Mouse (Mus musculus) thymus, postnatal 10 days (tissue): ENCODE results near the gene Mcm7.

Source experiments
- DNase-seq, 2 experiments: peaks; one replicate each; pipeline ENCODE4 v3.0.0; 2021; ENCODE audit warnings: low spot score in 2 of 2

The Mcm7 gene

GRCm38 (mm10) chr5:138155443-138155976, 16.7 kb downstream of the Mcm7 start, which contains the start of gene Zfp113:
Zfp113 (minus strand) TSS chr5:138155744.
- DNase-seq: peak; percentile 79 to 83

- DNase-seq: no peak
Measured at GRCm38 (mm10) chr5:138154390-138154789, 17.8 kb downstream of the Mcm7 start.

DNA sequence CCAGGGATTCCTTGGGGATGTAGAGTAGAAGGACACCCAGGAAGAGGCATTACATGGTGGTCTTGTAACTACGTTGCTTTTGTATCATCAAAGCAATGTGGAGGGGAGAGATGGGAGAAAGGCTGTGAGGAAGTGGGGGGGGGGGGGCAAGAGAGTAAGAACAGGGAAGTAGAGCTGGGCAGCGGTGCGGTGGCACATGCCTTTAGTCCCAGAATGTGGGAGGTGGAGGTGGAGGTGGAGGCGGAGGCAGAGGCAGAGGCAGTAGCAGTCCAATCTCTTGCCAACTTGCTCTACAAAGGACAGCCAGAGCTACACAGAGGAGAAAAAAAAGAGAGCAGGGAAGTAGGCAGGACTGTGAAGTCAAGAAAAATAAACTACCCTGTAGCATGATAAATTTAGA, 33.6 kb downstream of the Mcm7 start:
- no peak for DNase-seq

GRCm38 (mm10) chr5:138137935-138138549, 34.2 kb downstream of the Mcm7 start:
- DNase-seq: peak in 1 of 2 experiments; percentile 42

- DNase-seq: no peak
Measured at GRCm38 (mm10) chr5:138137257-138137656, 35.0 kb downstream of the Mcm7 start.

DNA sequence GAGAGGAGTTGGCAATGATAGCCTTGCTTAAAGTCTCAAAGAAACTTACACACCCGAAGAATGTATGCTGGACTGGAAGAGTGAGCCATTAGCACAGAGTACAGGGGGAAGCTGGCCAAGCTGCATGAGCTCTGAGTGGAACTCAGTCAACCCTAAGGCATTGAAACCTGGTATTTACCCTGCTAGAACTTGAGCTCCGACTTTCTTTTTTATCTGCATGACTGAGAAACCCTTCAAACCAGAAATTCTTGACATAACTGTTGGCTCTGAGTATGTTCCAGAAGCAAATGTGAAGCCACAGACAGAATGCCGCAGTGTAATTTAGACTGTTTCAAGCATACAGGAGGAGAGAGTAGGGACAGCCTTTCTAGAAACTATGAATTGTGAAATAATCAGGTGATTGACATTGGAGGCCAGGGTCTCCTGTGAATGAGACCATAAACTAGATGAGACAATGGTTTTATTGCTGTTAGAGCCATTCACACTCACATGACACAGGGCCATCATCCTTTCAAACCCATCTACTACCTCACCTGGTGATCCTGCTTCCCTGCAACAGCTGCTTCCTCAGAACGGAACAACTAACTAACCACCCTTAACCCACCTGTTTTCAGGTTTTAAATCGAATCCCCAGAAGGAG, 39.7 kb downstream of the Mcm7 start:
- no peak for DNase-seq

GRCm38 (mm10) chr5:138118041-138118440, 54.2 kb downstream of the Mcm7 start:
- no peak for DNase-seq

GRCm38 (mm10) chr5:138117199-138118015, 54.8 kb downstream of the Mcm7 start:
- DNase-seq: no peak

DNA sequence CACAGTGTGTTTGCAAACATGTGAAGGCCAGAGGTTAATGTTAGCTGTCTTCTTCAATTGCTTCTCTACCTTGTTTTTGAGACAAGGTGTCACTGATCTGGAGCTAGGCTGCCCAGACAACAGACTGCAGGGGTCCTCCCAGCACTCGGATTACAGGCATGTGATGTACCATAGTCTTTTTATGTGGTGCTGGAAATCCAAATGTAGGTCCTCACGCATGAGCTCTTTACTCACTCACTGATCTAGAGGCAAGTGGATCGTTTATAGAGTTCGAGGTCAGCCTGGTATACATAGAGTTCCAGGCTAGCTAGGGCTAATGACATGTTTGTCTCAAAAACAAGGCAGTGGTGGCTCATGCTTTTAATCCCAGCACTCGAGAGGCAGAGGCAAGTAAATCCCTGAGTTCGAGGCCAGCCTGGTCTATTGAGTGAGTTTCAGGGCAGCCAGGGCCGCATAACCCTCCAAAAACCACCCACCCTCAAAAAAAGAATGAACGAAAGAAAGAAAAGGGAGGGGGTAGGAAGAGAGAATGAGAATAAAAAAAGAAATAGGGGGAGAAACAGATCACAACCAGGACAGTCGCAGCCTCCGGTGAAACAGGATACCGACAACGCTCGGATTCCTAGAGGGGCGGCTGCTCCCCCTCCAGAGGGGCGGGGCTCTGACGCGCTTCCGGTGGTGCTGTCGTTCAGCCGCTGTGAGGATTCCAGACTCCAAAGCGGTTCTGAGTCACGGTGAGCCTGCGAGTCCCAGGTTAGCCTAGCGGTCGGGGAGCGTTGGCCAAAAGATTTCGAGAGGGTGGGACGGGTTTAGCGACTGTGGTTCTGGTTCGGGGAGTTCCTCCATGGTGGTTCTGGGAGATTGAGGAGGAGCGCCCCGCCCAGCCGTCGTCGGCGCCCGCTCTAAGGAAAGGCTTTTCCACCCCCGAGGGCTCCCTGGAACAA, 55.7 kb downstream of the Mcm7 start, which contains the start of gene Zscan21:
Gene Zscan21, plus strand, starts transcription at position 649 of the 944 bp plus-strand sequence.
- DNase-seq: peak; percentile 80 to 87
